Mouse (Mus musculus) kidney, adult 2 months (tissue): ENCODE results near the gene Etfa.

Experiments used
- CTCF ChIP-seq: fragments of 200-500 bp; conservative IDR thresholded peaks from 2 replicates; pipeline ENCODE4 v1.5.1; 2011; ENCODE audit warnings: low read depth, mild to moderate bottlenecking, control low read depth, low read length, moderate library complexity, mixed read lengths; ENCODE audit not compliant: insufficient read depth, insufficient read length
- POLR2A ChIP-seq: fragments of 200-500 bp; IDR thresholded peaks from one replicate; pipeline ENCODE4 v1.6.1; 2011; ENCODE audit warnings: low read depth, low read length, control low read depth

- no peak for TF ChIP-seq CTCF
- no peak for TF ChIP-seq POLR2A
Measured at GRCm38 (mm10) chr9:55423451-55424424, 88.3 kb downstream of the Etfa start.
